Mouse (Mus musculus) WW6 (cell line): Measurements from ENCODE around the gene Golt1b.

Experiments
- DNase-seq: peaks from one replicate; pipeline ENCODE4 v3.0.0-alpha.2; 2013; ENCODE audit warnings: low read depth, low spot score

Golt1b gene

DNA sequence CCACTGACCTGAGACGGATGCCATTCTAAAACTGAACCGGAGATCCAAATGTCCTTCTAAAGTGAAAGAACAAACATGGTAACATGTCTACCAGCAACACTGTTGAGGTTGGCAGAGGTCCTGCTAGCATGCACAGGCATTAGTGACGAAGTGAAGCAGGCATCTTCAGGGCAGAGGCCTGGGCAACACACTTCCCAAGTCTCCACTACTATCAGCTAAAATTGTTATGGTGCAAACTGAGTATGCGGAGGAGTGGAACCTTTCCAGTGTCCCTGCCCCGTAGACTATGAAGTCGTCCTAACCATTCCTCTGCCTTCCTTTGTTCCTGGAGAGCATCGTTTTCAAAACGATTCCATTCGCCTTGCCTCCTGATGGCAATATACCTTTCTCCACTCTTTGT lies 2.5 kb upstream of the Golt1b start:
- DNase-seq: no peak

DNA sequence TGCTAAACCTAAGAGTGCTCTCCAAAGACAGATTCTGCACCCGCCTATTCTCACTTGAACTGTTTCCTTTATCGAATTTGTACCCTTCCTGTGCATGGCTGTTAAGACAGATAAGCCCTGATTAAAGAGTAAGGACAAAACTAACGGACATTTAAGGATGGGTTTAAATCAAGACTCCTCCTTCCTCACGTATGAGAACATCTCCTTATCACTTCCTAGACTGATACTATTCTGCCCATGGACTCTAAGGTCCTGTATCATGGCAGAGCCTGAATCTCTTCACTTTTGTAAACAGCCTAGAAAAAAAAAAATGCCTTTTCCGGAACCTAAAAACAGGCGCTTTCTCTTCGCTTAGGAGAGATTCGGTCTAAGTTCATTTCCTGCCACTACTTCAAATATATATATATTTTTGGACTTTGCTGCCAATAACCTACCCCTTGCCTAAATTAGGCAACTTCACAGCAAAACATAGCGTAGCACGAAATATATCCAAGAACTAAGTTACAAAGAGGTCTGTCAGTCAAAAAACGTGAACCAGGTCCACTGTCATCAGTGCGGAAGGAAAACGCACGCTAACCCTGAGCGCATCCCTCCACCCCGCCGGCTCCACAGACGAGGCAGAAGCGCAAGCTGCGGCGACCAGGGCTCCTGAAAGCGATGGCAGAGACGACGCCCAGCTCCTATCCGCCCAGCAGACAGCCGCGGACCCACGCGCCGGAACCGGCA lies 573 bp upstream of the Golt1b start:
- DNase-seq: no peak

DNA sequence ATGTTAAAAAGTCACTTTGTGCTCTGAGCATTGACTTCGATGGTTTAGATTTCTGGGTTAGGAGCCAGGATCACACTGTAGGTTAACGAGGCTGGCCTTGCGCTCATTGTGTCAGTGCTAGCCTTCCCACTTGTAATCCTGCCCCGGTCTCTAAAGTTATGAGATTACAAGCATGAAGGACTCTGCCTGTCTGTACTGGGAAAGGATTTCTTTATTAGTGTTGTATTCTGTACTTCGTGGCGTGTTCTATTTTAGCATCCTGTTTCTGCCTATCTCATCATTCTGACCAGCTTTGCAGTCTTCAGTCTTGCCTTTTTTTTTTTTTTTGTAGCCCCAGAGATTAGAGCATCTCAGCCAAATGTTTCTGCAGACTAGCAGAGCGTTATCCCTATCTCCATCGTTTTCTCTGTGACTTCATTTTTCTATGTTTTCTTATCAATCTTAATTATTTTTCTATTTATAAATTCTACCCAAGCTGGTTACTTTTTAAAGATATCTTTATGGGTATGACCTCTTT lies 792 bp downstream of the Golt1b start:
- DNase-seq: no peak

DNA sequence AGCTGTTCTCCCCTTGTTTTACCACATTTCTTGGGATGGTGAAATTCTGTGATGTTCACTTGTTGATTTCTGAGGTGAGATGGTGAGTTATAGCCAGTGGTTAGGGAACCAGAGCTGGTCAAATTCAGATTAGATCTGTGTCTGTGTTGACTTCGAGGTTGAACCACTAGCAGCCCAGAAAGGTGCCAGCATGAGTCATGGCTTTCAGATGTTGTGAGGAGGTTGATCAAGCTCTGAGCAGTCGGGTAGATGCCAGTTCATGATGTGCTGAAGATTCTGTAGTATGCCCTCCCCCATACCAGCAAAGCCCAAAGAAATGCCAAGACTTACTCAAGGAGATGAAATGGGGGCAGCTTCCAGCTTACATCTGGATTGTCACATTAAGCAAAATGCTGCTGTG lies 2.1 kb downstream of the Golt1b start:
- DNase-seq: no peak

DNA sequence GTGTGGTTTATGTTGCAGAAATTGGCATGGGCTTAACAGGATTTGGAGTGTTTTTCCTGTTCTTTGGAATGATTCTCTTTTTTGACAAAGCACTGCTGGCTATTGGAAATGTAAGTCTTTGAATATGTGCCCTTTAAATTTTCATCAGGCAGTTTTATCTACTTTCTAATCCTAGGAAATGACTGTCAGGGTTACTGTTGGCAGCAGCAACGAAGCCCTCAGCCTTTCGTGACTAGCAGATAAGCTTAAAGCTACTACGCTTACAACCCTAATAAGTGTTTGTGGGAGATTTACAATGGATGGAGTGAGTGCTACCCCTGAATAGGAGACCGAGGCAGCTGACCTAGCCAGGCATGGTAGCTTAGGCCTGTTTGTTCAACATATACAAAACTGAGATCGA lies 5.3 kb downstream of the Golt1b start:
- no peak for DNase-seq

DNA sequence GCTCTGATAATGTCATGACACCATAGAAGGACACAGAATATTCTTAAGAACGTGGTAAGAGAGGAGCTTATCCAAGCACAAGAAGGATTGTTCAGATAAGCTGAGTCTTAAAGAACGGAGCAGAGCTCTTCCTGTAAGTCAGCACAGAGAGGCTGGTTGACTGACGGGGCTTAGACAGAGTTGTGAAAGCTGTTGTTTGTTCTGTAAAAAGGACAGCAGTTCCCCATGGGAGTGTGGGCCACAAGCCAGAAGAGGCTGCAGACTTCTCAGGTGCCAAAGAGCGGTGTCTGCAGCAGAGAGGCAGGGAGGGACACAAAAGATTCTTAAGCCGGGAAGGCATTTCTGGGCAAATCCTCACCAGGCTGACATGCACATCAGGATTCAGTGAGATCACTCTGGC lies 7.6 kb downstream of the Golt1b start:
- DNase-seq: no peak

DNA sequence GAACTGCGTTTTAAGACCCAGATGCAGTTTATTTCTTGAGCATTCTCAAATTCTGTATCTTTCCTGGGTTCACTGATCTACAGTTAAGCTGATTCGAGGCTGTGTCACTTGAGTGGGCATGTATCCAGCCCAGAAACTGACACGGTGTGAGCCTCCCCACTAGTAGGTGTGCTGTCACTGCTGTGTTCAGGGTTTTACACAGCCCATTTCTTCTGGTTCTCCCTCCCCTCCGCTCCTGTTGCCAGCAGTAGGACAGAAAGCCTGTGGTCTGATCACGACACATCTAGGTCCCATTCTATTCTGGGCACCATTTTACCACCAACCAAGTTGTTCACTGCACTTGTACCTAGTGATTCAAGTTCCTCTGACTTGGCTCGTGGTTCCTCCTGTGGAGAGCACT lies 8.7 kb downstream of the Golt1b start:
- DNase-seq: no peak

DNA sequence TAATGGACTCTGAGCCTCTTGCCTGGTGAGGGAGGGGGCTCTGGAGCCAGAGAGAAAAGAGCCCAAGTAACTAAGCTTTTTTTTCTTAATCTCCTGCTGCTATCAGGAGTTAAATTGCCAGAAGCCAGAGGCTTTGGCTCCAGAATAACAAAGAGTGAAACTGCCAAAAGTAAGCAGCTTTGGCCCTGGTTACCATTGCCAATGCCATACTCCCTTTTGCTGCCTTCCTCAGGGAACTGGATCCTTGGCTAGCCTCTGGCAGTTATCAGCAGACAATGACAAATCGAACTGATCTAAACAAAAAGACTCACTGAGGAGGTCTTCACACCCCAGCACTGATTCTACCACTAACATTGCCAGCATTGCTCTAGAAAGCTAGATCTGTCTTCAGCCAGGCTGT lies 24.1 kb downstream of the Golt1b start:
- DNase-seq: no peak

DNA sequence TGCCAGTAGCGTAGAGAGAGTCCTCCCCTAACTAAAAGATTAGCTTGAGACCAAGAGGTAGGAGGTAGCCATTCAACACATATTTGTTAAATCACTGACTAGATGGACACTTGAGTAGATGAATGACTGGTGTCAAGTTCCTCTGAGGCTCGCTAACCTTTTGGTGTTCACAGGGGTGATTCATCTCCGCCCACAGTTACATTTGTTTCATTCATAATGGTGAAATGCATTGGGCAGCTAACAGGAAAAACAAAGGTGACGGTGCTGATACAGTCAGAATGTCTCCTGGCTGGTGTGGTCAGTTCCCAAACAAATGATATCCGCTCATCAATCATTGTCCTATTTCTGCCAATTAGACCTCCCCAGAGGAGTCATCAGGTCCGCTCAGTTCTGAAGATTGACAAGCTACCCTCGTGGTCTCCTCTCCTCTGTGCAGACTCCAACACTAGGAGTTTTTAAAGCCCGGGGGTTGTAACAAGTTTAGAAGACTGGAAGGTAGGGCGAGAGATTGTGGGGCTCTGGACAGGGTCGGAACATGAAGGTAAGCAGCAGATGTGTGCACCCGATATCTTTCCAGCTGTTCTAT lies 26.0 kb downstream of the Golt1b start, which contains the start of gene Spx:
Spx (plus strand) TSS at position 536 of the 586 bp plus-strand sequence.
- no peak for DNase-seq

DNA sequence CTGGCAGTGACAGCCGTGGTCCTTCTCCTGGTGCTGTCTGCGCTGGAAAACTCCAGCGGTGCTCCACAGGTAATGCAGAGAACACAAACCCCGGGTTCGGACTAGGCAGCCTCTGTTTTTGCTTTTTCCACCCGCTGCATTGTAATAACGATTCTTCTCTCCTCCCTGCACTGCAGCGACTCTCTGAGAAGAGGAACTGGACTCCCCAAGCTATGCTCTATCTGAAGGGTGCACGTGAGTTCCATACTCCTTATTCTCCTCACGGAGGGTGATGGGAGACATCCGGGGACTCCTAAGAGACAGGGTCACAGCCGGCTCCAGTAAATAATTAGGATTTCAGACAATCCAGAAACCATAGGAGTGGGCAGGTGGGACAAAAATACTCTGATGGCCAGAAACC lies 26.8 kb downstream of the Golt1b start:
- no peak for DNase-seq

DNA sequence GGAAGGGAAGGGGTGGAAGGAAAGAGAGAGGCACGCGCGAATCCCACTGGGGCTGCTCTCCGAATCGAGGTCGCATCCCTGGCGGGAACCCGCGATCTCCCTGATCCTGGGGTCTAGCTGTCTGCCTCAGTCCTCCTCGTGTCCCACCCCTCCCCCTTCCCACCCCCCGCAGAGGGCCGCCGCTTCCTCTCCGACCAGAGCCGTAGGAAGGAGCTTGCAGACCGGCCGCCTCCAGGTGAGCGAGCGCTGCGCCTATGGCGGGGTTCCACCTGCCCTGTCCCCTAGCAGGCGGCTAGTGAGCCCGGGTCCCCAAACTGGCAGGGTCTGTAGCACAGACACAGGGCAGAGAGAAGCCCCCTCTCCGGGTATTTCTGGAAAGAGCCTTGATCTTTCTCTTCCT lies 27.6 kb downstream of the Golt1b start:
- peak; percentile 13 for DNase-seq

DNA sequence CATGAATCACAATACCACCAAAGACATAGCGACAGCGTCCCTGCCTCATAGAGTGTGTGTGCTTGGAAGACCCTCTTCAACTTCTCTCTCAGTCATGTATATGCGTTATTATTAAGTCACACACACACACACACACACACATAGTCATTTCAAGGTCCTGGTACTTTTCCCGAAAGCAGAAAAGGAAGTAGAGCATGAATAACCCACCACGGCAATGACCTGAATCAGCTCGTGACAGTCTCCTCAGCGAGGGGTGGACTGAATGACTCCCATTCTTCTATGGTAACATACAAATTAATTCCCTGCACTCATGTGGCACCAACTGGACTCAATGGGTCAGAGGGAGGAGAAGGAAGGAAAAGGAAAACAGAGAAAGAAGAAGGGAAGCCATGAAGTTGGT lies 38.0 kb downstream of the Golt1b start:
- DNase-seq: no peak

DNA sequence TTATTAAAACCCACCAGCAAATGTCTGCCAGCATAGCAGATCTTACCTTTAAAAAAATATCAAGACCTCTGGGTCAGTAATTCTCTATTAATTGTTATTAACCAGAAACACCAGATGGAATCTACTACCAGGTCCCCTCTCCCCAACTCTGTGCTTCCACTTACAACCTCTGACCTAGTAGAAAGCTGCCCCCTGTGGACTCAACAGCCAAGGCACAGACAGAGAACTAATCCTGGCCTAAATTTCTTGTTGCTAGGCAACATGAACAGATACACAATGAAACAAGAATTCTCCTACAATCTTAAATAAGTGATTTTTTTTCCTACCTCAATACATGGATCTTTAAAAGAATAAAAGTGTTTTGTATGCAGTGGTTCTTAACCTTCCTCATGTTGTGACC lies 42.1 kb downstream of the Golt1b start:
- no peak for DNase-seq

DNA sequence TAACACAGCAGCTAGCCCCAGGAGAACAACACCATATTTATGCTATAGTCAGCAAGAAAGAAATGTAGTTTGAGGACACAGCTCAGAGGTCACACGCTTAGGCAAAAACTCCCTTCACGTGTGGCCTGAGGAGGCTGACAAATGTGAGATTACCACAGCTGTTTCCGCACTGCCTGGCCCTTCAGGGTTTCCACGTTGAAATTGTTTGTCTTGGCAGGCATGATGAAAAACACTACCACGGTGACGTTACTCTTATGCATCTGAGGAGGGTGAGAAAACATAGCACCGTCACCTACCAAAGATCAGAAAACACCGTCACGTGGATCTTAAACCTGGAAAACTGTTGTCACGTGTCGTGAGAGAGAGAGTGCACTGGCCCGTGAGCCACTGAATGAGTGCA lies 64.4 kb downstream of the Golt1b start:
- DNase-seq: no peak

DNA sequence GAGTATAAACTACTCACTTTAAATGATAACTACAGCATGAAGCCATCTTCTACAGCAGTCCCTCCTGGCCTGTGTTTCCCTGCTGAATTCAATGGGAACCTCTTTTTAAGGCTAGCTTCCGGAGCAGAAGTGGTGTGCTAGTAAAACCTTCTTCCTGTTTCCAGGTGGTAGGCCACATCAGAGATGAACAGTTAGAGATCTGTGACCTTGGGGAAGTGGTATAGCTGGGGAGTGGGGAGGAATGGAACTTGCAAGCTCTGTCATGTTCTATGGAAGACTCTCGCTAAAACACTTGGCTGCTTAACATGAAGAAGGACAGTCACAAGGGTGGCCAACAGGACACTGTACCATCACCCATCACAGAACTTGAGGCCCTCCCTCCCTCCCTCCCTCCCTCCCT lies 66.3 kb downstream of the Golt1b start:
- no peak for DNase-seq
